Mouse (Mus musculus): ENCODE results near the gene Arid1a. TPM values are rescaled to one million over a fixed set of nuclear protein-coding genes. Genes with fewer than 3 reads are reported as not detected.
A peak's percentile ranks its signal among the peaks of the same experiment; 100 is the strongest.

The Arid1a gene
- total RNA-seq, 2 experiments from 2014 or later: 55.0 to 55.5 TPM

DNA sequence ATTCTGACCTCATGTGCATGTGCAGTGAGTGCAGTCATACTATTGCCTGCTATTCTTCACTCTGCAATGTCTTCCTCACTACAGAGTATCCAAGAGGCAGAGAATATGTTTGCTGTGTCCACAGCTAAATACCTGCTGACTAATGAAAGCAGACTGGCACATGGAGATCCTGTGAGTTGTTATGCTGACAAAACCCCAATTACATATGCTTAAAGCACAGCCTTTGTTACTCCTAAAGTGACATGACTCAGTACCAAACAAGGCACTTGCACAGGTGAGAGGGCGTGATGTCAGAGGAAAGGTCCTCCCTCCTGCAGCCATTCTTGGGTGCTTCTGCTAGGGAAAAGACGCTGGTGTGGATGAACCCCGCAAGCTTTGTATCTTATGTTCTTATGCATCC, 21.3 kb downstream of the Arid1a start:
- no peak for DNase-seq (ENCODE audit: low spot score in 2 of 2)

DNA sequence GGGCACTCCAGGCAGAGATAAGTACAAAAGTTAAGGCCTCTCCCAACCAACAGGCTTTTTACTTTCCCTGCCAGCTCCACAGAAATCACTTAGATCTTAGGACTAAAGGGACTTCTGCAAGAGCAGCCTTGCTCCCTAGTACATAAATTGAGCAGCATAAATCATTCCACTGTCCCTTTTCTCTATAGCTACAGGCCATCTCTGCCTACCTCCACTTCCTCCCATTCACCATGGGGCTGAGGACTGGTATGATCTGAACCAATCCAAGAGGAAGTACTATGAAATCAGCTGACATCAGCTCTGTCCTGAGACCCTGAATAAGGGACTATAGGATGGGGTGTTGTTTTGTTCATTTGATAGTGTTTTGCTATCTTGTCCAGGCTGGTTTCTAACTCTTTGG, 26.4 kb downstream of the Arid1a start:
- DNase-seq (ENCODE audit: low spot score in 2 of 2): no peak

DNA sequence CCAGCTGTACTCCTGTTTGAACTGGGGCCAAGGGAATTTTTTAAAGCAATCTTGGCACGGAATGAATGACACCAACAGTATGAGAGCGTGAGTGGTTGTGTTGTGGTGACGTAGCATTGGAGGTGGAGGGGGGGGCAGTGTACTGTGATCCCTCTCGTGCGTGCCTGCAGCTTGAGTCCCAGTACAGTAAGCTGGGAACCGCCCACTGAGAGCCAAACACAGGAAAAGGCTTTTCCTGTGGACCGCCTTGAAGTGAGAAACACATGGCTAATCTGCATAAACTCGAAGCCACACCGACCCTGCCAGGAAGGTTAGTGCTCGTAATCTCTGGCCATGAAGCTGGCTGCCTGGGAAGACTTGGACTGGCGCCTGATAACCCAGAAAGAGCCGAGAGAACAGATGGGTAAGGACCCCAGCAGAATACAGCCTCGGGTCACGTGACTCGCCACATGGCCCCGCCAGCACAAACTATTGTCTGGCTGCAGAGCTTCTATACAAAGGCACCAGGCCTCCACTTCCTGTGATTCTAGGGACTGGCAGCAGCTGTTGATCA, 27.0 kb downstream of the Arid1a start:
- DNase-seq (ENCODE audit: low spot score in 2 of 2): peak; percentile 59 to 84

DNA sequence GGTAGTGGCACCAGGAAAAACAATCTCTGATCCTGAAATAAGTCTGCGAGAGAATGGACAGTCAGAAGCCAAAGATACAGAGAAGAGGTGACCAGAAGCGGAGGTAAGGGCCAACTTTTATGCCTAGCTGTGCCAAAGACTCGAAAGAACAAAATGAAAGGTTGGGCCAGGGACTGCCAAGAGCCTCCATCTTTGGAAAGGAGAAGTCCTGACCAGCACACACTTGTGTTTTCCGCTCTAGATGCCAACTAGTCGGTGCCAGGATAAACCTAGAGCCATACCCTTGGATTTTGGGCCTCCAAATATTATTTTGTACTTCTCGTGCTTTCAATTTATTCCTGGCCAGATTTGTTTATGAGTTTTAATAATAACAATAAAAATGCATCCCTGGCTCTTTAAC, 27.6 kb downstream of the Arid1a start:
- no peak for DNase-seq (ENCODE audit: low spot score in 2 of 2)

DNA sequence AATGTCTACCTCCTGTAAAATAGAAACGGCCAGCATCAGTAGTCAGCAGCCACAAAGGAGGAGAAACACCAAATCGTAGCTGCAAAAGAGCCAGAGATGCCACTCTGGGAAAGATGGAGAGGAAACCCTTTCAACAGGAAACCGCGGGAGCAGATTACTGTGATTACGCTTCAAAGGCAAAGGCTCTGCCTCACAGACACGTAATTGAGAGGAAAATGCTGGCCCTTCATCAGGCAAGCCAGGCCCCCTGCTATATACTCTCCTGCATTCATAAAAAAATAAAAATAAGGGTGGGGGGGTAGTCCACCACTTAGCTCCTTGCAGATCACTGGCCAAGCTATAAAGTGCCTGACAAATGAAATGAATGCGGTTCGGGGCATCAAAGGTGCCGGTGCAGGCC, 28.3 kb downstream of the Arid1a start:
- no peak for DNase-seq (ENCODE audit: low spot score in 2 of 2)

DNA sequence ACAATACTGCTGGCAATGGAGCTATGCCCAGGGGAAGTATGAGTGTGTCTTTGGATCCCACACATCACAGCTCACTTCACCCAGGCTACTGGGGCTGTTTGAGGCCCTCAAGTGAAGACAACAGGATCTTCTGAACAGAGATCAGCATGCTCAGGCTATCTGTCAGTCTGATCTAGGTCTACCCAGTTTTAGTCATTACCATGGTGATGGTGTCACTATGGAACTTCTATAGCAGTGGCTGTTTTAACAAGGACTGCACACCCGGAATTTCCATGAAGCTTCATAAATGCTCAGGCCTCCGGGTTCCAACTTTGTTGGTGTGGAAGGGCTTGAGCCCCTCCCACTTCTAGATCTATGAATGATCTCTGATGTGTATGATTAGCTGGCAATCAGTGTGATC, 30.9 kb downstream of the Arid1a start:
- no peak for DNase-seq (ENCODE audit: low spot score in 2 of 2)

DNA sequence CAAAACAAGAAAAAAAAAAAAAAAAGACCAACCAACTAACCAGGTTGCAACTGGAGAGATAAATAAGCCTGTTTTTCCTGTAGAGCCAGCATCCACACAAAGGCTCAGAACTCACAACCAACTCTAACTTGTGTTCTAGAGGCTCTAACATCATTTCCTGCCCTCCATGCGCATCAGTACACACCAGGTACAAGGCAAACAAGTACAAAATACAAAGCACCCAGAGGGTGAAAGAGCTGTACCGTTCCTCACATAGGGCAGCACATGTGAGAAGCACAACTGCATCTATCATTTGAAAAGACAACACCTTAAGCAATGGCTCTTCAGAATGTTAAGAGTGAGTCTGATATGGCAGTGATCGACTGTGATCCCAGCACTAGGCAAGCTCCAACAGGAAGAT, 36.8 kb downstream of the Arid1a start:
- DNase-seq (ENCODE audit: low spot score in 2 of 2): no peak

DNA sequence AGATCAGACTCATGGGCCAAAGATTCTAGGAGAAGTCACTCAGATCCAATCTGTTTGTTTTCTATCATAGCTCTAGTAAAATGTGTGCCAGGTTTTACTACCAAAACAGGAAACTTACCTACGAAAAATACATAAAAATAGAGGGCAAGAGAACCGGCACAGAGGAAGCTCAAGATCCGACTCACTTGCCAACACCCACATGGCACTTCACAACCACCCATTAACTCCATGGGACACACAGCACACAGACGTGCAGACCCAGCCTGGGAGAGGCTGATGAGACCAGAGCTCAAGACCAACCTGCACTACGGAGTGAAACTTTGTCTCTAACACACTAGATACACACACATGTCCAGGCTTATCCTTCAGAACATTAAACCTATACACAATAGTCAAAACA, 43.8 kb downstream of the Arid1a start:
- DNase-seq (ENCODE audit: low spot score in 2 of 2): no peak

DNA sequence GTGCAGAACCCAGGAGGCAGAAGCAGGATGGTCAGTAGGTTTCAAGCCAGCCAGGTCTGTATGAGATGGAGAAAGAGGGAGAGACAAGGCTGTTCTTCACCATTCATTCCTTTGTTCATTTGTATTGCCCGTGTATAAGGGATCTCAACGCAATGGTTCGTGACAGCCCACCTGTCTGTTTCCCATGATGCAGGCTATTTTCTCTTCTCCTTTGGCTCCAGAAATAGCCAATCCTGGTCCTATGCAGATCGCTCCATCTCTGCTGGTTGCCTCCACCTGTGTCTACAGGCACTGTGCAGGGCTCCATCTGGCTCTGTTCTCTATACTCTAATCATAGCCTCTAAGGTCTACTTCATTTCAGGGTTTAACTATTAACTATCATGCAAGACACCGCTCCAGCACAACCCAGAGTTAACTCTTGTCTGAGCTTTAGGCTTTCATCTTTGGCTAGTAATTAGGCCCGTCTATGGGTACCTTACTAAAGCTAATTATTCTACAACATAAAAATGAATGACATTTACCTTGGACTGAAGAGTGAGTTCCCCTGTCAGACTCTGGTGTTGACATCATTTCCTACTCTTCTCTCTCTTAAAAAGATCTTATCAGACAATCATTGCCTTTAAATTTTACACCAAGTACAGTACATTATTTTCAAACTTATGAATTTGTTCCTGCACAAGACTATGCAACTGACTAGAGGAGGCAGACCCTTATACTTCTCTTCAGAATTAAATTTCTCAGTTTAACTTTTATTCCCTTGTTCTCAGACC, 45.1 kb downstream of the Arid1a start:
- DNase-seq (ENCODE audit: low spot score in 2 of 2): no peak

DNA sequence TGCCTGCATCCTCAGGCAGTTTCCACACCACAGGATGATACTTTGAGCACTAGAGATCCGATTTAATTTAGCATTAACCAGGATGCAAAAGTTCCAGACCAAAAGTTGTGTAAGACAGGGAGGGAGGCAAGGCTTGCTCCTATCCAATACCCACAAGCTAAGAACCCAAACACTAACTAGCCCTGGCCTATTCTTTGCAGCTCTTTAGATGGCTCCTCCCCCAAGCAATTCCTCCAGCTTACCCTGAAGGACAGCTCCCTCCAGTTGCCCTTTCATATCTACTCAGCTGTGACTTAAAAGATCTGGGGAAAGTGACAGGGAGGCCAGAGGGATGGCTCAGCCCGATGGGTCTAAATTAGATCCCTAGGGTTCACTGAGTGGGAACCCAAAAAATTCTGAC, 47.2 kb downstream of the Arid1a start:
- no peak for DNase-seq (ENCODE audit: low spot score in 2 of 2)

DNA sequence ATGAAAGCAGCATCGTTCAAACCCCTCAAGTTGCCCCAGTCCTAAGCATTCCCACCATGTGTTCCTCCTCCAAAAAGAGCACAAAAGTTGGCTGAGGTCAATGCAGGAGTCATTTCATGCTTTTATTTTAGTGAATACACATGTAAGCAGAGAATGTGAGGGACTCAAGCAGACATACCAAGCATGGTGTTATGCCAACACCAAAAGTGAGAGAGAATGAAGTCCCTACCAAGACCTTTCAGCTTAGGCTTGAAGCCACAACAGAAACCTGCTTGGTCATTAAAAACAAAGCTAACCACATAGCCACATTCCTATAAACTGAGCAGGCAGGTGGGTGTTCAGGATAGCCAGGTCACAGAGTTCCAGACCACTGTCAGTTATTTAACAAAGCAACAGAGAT, 49.1 kb downstream of the Arid1a start:
- DNase-seq (ENCODE audit: low spot score in 2 of 2): no peak

DNA sequence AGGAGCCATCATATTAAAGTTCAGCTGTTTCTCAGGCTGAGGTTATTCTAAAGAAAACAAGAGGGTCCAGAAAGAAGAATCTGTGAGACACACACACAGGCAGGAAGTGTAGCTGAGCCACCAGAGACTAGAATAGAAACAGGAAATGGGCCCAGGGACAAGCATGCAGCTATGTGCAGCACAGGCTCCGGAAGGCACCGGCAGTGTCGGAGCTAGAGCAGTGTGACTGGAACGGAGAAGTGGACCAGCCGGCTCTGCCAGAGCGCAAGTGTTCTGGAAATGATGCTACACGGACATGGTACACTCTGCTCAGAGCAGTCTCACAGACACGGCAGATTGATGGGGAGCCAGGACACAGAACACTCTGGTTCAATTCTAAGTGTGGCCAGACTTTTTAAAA, 49.6 kb downstream of the Arid1a start:
- peak; percentile 28 to 50 for DNase-seq (ENCODE audit: low spot score in 2 of 2)

DNA sequence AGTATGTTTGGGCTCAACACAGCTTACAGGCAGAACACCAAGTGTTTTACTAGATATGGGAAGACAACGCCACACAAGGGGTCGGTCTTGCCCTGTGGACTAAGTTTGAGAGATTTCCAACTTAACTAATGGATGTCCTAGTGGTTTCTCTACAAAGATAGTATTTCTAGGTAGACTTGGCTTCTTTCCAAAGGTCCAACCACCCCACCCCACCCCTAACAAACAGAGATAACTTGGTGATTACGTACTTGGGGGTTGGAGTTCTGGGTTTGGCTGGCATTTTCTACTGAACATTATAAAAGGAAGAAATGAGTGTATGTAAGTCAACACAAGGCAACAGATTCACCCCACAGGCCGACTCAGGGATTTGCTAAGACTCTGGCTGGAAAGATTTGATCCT, 51.5 kb downstream of the Arid1a start:
- DNase-seq (ENCODE audit: low spot score in 2 of 2): no peak

DNA sequence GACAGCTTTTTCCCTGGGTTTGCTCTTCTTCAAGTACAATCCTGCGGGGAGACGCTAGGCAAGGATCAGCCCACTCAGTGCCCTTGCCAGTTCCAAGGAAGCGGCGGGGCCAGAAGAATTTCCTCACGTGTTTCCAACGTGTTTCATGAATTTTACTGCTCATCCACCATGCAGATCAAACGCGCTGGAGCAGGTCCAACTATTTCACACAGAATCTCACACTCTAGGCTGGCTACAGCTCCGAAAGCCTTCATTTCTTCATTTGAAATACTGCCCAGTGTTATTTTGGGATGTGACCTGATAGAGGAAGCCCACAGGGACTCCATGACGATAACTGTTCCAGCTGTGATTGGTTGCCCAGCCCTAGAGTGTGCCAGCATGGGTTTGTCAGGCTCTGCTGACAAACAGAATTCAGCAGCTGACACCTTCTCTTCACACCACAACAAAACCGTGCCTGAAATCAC, 55.6 kb downstream of the Arid1a start:
- peak in 1 of 2 experiments; percentile 39 for DNase-seq (ENCODE audit: low spot score in 2 of 2)

DNA sequence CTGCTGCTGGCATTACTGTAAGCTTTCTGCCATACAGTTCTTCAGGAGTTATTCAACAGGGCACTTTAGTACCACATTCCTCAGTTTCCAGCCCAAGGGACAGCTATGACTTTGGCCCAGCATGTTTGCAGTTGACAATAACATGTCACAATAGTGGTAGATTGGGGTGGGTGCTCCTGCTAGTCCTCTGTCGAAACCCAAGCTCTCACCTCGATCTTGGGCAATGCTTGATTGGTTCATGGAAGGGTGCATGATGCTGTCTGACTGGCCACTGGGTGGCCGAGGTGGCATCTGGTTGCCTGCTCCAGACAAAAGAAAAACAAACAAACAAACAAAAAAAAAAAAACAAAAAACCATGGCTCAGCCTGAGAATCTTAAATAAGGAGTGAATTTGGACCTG, 61.2 kb downstream of the Arid1a start:
- DNase-seq (ENCODE audit: low spot score in 2 of 2): no peak

DNA sequence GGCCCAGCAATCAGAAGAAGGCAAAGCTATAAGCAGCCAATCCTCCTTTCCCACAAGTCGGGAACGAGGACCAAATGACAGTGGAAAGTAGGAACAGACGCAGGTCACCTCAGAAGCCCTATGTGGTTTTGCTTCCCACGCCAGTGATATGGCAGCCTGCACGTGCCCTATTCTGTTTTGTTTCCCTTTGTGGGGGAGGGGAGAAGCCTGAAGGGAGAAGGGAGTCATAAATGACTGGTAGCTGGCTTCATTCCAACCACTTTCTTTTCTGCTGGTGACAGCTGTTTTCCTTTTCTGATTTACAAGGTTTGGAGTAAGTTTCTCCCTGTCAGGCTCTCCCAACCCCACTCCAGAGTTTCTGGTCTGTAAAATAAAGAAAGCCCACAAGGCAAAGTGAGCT, 66.3 kb downstream of the Arid1a start:
- DNase-seq (ENCODE audit: low spot score in 2 of 2): no peak

DNA sequence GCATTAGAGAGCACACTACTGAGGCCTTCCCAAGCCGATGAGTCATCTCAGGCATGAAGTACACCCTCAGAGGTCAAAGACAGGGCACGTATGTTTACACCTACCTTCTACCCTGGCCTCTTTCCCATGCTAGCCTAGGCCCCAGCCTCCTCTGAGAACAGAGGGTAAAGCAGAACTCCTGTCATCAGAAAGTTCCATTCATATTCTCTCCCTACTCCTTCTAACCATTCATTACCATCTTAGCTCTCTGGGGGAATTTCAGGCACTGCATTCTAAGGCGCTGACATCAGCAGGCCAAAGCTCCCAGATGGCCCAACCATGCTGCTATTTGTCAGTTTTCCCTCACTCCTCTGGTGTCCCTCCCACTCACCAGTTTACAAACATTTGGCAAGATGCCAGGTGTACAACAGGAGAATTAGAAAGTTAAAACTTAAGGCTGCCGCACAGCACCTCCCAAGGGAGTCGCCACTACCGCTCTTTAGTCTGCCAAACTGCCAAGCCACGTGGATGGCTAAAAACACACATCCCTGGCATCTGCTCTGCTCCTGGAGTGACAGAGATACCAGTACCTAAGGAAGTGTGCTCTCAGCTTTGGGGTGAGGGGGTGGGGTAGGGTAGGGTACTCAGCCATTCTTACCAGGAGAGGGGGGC, 68.0 kb downstream of the Arid1a start:
- DNase-seq (ENCODE audit: low spot score in 2 of 2): no peak

DNA sequence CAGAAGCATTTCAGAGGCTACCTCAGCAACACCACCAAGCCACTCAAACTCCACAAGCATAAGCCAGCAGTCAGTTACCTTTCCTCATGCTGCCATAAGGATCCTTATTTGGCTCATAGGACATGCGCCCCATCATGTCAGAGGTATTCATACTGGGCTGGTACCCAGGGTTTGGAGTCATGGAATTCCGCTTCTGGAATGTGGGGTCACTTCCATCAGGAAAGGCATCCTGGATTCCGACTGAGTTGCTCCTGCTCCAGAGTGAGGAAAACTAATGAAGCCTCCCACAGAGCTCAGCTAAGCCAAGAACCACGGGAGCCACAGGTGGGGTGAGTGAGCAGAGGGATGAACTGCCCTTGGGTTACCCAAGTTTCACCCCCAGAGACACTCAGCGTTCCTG, 69.4 kb downstream of the Arid1a start:
- DNase-seq (ENCODE audit: low spot score in 2 of 2): no peak

DNA sequence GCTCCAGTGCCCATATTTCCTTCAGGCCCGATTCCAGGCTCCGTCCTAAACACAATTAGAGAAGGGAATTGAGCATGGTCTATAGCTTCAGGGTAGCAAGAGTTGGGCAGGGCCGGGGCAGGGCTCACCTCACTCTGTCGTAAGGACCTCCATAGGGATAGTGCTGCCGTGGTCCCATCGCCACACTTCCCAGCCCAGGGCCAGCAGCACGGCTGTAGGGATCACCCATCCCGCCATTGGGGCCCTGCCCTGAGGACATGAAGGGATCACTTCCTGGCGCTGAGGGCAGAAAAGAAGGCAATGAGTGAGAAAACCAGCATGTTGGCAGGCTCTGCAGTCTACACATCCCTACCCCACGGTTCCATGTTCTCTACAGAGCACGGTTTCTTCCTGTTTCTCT, 70.1 kb downstream of the Arid1a start:
- no peak for DNase-seq (ENCODE audit: low spot score in 2 of 2)

DNA sequence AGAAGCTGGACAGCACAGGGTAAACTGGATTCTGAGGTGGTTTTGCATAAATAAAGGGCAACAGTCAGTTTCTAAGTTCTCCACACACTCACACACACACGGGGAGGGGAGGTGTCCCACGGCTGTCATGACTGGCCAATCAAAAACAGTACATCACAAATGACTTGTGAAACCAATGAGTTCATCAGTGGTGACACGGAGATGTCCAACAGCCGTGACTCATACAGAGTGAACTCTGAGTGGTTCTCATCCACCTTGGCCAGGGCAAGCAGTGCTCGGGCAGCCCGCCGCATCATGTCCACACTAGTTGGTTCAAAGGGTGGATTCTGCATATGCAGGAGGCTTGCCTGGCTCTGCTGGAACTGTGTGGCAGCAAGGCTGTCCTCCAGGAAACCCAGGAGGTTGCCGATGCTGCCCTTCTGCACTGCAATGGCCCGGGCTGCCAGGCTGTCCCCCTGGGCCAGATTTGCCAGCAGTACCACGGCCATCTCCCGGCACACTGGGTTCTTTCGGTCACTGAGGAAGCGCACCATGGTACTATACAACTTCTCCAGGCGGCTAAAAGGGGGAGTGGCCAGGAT, 76.3 kb downstream of the Arid1a start:
- DNase-seq (ENCODE audit: low spot score in 2 of 2): no peak

DNA sequence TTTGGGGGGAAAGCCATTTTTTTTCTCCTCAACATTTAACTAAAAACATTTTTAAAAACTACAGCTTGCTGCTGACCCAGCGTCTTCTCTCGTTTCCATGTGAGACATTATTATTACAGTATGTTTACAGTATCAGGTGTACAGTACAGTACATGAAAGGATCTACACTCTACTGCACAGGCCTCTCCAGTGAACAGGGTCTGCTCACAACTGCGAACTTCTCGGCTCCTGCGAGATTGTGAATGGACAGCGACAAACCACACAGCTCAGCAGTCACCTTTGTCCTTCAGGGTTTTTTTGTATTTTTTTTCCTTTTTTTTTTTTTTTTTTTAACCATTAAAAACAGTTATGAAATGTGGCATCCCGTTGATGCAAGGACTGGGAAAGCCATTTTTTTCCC, 76.9 kb downstream of the Arid1a start:
- DNase-seq (ENCODE audit: low spot score in 2 of 2): no peak

DNA sequence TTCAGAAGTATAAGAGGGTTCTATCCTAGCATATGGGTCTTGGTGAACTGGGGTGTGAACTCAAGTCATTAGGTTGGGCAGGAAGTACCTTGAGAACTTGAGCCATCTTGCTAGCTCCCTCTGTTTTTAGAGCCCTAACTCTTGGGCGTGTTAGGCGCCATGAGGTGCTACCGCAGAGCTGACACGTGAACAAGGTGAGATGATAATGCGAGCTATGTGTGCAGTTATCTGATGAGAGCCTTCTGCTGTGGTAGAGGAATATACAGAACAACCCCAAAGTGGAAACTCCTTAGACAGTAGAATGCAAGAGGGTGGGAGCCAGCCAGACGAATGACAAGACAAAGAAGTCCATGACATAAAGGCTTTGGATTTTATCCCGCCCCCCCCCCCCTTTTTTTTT, 79.3 kb downstream of the Arid1a start:
- no peak for DNase-seq (ENCODE audit: low spot score in 2 of 2)
